Mouse (Mus musculus) heart, embryonic 12.5 days (tissue): Measurements from ENCODE around the gene Rnf123. TPM values are rescaled to one million over a fixed set of nuclear protein-coding genes. Genes with fewer than 3 reads are reported as not detected.

ENCODE experiments used
- ATAC-seq: fragments of 200-750 bp; cut with Nextera tagmentation; 2 replicates; pipeline ENCODE4 v1.8.0; 2017; ENCODE audit warnings: moderate TSS enrichment, moderate library complexity; ENCODE audit not compliant: insufficient number of reproducible peaks, low FRiP score
- H3K27ac ChIP-seq: fragments of 300-500 bp; sonication (generic); 2 replicates; pipeline ENCODE4 v1.5.1; 2016; ENCODE audit warnings: mild to moderate bottlenecking, moderate library complexity; ENCODE audit not compliant: poor library complexity, severe bottlenecking
- H3K27me3 ChIP-seq: fragments of 300-500 bp; sonication (generic); replicated peaks from 2 replicates; pipeline ENCODE4 v1.6.1; 2016; ENCODE audit warnings: mild to moderate bottlenecking, moderate library complexity
- H3K36me3 ChIP-seq: fragments of 300-500 bp; sonication (generic); 2 replicates; pipeline ENCODE4 v1.6.1; 2016; ENCODE audit warnings: mild to moderate bottlenecking, moderate library complexity
- H3K4me1 ChIP-seq: fragments of 300-500 bp; sonication (generic); replicated peaks from 2 replicates; pipeline ENCODE4 v1.6.1; 2016; ENCODE audit warnings: mild to moderate bottlenecking
- H3K4me2 ChIP-seq: fragments of 300-500 bp; sonication (generic); 2 replicates; pipeline ENCODE4 v1.6.1; 2016; ENCODE audit warnings: mild to moderate bottlenecking, moderate library complexity
- H3K4me3 ChIP-seq: fragments of 300-500 bp; sonication (generic); 2 replicates; pipeline ENCODE4 v1.5.1; 2016; ENCODE audit warnings: mild to moderate bottlenecking
- H3K9ac ChIP-seq: fragments of 300-500 bp; sonication (generic); 2 replicates; pipeline ENCODE4 v1.6.1; 2016; ENCODE audit warnings: mild to moderate bottlenecking, moderate library complexity
- H3K9me3 ChIP-seq: fragments of 300-500 bp; sonication (generic); replicated peaks from 2 replicates; pipeline ENCODE4 v1.6.1; 2016; ENCODE audit warnings: mild to moderate bottlenecking, moderate library complexity
- WGBS: fragments of 180-500 bp; shearing (Covaris S2); methylation state at CpG from one replicate; pipeline ENCODE4 v1.1.7; 2016; 5-methylcytosine and 5-hydroxymethylcytosine counted together
- polyA plus RNA-seq: library from polyadenylated mRNA; unstranded; fragments of >200 nt; fragmentation: Nextera tagmentation; extraction: Ambion mirVana; gene quantifications from 2 replicates; pipeline ENCODE4 v1.2.1, GENCODE M21; 2016

Gene Rnf123
- polyA plus RNA-seq, result 32.8 and 37.0 TPM in 2 replicates

DNA sequence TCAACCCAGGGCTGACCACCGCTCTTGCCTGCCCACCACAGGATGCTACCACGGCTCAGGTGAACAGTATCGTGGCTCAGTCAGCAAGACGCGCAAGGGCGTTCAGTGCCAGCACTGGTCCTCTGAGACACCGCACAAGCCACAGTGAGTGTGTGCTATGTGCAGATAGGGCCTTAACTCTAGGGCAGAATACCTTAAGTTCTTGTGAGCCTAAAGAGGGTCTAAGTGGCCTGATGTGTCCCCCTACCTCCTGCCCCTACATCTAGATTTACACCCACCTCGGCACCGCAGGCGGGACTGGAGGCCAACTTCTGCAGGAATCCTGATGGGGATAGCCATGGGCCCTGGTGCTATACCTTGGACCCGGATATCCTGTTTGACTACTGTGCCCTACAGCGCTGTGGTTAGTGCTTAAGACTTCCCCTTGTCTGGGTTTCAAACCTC, at the start of gene Rnf123:
Rnf123 (minus strand) TSS at position 359 of the 444 bp plus-strand sequence.
- H3K4me2 ChIP-seq, result peak within 1 kb of the TSS; percentile 50
- 24% methylated on average over 12 of the region's 12 CpGs for WGBS
- peak within 1 kb of the TSS; percentile 23 for H3K4me3 ChIP-seq
- peaks cover 41% of the 10 kb centered on the region for H3K36me3 ChIP-seq
- H3K27me3 ChIP-seq, result peaks cover 49% of the 10 kb centered on the region
- H3K27ac ChIP-seq, result no peak within 1 kb of the TSS
- peak within 1 kb of the TSS; percentile 13; the same call in 1 of the 2 replicates for H3K9ac ChIP-seq
- no peak for ATAC-seq
- H3K4me1 ChIP-seq, result peaks cover 30% of the 10 kb centered on the region
- H3K9me3 ChIP-seq, result no peaks in the 10 kb centered on the region

GRCm38 (mm10) chr9:108132373-108132772, 49.2 kb upstream of the Rnf123 start:
- no peak for ATAC-seq
- Histone ChIP-seq H3K4me2 (no peak overlapping the region), H3K27me3 (peaks cover 21% of the 10 kb centered on the region; the same call in 1 of the 2 replicates), H3K9me3 (no peaks in the 10 kb centered on the region), H3K4me3 (no peak overlapping the region), H3K9ac (no peak overlapping the region), H3K27ac (no peak overlapping the region), H3K4me1 (peaks cover 21% of the 10 kb centered on the region), H3K36me3 (no peaks in the 10 kb centered on the region)
- 89% methylated on average over 3 of the region's 3 CpGs for WGBS

DNA sequence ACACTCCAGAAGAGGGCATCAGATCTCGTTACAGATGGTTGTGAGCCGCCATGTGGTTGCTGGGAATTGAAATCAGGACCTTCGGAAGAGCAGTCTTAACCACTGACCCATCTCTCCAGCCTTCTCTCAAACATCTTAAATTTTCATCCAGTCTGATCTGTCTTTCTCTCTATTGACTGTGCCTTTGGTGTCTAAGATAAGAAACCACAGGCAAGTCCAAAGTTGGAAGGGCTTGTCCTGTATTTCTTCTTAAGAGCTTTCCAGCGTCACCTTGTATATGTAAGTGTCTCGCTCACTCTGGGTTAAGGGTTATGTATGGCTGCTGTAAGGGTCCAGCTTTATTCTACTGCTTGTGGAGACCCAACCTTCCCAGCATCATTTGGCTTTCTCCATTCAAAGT, 48.4 kb upstream of the Rnf123 start:
- WGBS, result 81% methylated on average over 5 of the region's 5 CpGs
- ATAC-seq, result no peak
- no peak overlapping the region for H3K4me3 ChIP-seq
- peaks cover 12% of the 10 kb centered on the region for H3K4me1 ChIP-seq
- no peak overlapping the region for H3K4me2 ChIP-seq
- peaks cover 21% of the 10 kb centered on the region; the same call in 1 of the 2 replicates for H3K27me3 ChIP-seq
- H3K9me3 ChIP-seq, result no peaks in the 10 kb centered on the region
- no peak overlapping the region for H3K27ac ChIP-seq
- no peaks in the 10 kb centered on the region for H3K36me3 ChIP-seq
- H3K9ac ChIP-seq, result no peak overlapping the region

GRCm38 (mm10) chr9:108129042-108129948, 46.1 kb upstream of the Rnf123 start:
- Histone ChIP-seq H3K27me3 (peaks cover 21% of the 10 kb centered on the region; the same call in 1 of the 2 replicates), H3K9me3 (no peaks in the 10 kb centered on the region), H3K27ac (no peak overlapping the region), H3K4me2 (no peak overlapping the region), H3K4me1 (peaks cover 12% of the 10 kb centered on the region), H3K36me3 (no peaks in the 10 kb centered on the region), H3K4me3 (no peak overlapping the region), H3K9ac (no peak overlapping the region)
- ATAC-seq, result no peak
- WGBS, result 67% methylated on average over 13 of the region's 13 CpGs

- no peak for ATAC-seq
- WGBS, result 66% methylated on average over 11 of the region's 11 CpGs
Observed at GRCm38 (mm10) chr9:108128248-108128647, 45.1 kb upstream of the Rnf123 start.

DNA sequence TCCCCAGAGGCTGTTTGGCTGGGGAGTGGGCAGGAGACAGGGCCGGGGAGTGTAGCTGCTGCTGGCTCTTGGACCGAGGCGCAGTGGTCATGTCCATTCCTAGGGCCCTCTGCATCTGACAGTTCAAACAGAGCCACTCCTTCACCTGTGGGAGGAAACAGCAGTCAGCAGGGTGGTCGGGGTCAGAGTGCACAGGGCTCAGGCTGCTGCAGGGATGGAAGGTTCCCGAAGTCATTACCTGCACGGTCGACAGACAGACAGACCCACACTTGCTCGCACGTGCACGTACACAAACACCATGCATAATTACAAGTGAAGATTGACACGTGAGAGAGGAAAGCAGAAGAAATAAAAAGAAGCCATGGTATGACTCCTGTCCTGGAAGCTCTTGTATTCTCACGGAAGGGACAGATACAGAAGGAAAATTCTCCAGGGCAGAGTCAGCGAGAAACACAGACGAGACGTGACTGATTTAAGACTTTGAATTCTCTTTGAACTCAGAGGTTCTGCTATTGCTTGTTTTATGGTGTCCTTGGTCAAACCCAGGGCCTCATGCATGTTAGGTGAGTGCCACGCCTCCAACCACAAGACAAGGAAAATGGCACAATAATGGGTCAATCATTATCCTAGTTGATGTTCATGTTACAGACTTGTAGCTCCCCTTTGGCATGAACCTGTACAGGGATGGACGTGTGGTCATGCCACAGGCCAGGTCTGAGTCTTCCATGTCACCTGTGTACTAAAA, 43.5 kb upstream of the Rnf123 start:
- peaks cover 12% of the 10 kb centered on the region for H3K4me1 ChIP-seq
- ATAC-seq, result no peak
- H3K36me3 ChIP-seq, result no peaks in the 10 kb centered on the region
- H3K9ac ChIP-seq, result no peak overlapping the region
- peaks cover 17% of the 10 kb centered on the region; the same call in 1 of the 2 replicates for H3K27me3 ChIP-seq
- no peaks in the 10 kb centered on the region for H3K9me3 ChIP-seq
- H3K4me3 ChIP-seq, result no peak overlapping the region
- 81% methylated on average over 17 of the region's 17 CpGs for WGBS
- H3K4me2 ChIP-seq, result no peak overlapping the region
- H3K27ac ChIP-seq, result no peak overlapping the region

More at GRCm38 (mm10) chr9:108128248-108128647, 45.1 kb upstream of the Rnf123 start:
- no peaks in the 10 kb centered on the region for H3K9me3 ChIP-seq
- H3K4me1 ChIP-seq, result peaks cover 12% of the 10 kb centered on the region
- H3K27me3 ChIP-seq, result peaks cover 17% of the 10 kb centered on the region; the same call in 1 of the 2 replicates
- no peak overlapping the region for H3K4me3 ChIP-seq
- H3K4me2 ChIP-seq, result no peak overlapping the region
- H3K27ac ChIP-seq, result no peak overlapping the region
- no peaks in the 10 kb centered on the region for H3K36me3 ChIP-seq
- H3K9ac ChIP-seq, result no peak overlapping the region

DNA sequence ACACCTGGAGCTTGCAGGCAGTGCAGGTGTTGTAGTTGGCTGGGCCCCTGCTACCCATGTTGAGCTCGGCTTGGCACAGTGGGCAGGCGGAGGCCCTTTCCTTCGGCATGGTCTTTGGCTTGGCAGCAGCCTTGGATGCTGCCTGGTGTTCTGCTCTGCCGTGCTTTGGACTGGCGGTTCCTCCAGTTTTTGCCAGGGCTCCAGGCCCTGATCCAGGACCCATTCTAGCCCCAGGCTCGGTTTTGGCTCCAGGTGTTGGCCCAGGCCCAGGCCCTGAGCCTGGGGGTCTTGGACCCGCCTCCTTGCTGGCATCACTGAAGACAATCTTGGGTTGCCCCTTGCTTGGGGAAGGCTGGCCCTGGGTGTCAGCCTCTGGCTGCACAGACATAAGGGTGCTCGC, 42.6 kb upstream of the Rnf123 start:
- H3K27ac ChIP-seq, result no peak overlapping the region
- no peaks in the 10 kb centered on the region for H3K36me3 ChIP-seq
- H3K9me3 ChIP-seq, result no peaks in the 10 kb centered on the region
- 89% methylated on average over 8 of the region's 8 CpGs for WGBS
- no peak overlapping the region for H3K4me3 ChIP-seq
- no peak overlapping the region for H3K4me2 ChIP-seq
- no peak for ATAC-seq
- peaks cover 17% of the 10 kb centered on the region; the same call in 1 of the 2 replicates for H3K27me3 ChIP-seq
- H3K4me1 ChIP-seq, result peaks cover 14% of the 10 kb centered on the region
- no peak overlapping the region for H3K9ac ChIP-seq

GRCm38 (mm10) chr9:108123916-108124315, 40.8 kb upstream of the Rnf123 start:
- H3K27ac ChIP-seq, result no peak overlapping the region
- no peaks in the 10 kb centered on the region for H3K9me3 ChIP-seq
- 70% methylated on average over 4 of the region's 4 CpGs for WGBS
- no peak overlapping the region for H3K9ac ChIP-seq
- no peak for ATAC-seq
- H3K4me3 ChIP-seq, result no peak overlapping the region
- peaks cover 27% of the 10 kb centered on the region for H3K4me1 ChIP-seq
- H3K36me3 ChIP-seq, result no peaks in the 10 kb centered on the region
- 0 out of 2 replicates have a peak, but pooled peaks cover 4% of the 10 kb centered on the region for H3K27me3 ChIP-seq
- H3K4me2 ChIP-seq, result no peak overlapping the region

DNA sequence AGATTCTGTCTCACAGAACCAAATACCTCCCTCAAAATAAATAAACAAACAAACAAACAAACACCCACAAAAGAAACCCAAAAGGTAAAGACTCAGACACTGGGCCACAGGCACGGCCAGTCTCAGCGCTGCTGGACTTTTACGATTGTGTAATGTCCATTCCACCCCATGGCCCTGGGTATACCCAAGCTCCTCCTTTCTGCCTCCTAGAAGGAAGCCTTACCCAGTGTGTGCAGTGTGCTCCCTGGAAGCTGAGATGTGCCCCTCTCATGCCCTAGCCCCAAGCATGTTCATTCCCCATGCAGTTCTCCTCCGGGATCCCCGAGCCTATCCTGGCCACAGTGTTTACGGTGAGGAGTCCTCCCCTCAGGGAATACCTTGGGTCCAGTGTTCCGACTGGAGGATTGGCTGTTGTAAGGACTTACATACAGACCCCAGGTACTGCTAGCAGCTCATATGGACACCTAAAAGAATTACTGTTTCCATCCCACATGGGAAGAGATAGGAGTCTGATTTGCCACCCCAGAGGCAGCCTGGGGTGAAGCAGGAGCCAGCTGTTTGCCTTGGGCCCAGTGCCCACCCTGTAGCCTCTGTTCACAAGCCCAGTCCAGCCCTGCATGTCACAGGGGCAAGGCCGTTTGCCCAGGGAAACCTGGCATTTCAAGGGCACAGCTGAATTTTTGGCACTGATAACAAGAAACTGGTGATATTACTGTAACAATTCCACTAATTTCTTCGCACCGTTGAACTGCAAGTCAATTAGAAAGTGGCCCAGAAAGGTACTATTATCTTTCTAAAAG, 38.2 kb upstream of the Rnf123 start:
- WGBS, result 85% methylated on average over 10 of the region's 10 CpGs
- no peak for ATAC-seq
- no peak overlapping the region for H3K4me2 ChIP-seq
- H3K27me3 ChIP-seq, result 0 out of 2 replicates have a peak, but pooled peaks cover 5% of the 10 kb centered on the region
- no peaks in the 10 kb centered on the region for H3K9me3 ChIP-seq
- no peak overlapping the region for H3K27ac ChIP-seq
- H3K36me3 ChIP-seq, result no peaks in the 10 kb centered on the region
- H3K4me3 ChIP-seq, result no peak overlapping the region
- no peak overlapping the region for H3K9ac ChIP-seq
- peaks cover 23% of the 10 kb centered on the region for H3K4me1 ChIP-seq

- WGBS, result 91% methylated on average over 8 of the region's 8 CpGs
Observed at GRCm38 (mm10) chr9:108120671-108121070, 37.5 kb upstream of the Rnf123 start.

More at GRCm38 (mm10) chr9:108120671-108121070, 37.5 kb upstream of the Rnf123 start:
- no peaks in the 10 kb centered on the region for H3K36me3 ChIP-seq
- H3K9ac ChIP-seq, result no peak overlapping the region
- peak overlapping the region; percentile 90; the same call in 1 of the 2 replicates for H3K27ac ChIP-seq
- no peak overlapping the region for H3K4me2 ChIP-seq
- no peak for ATAC-seq
- H3K27me3 ChIP-seq, result peaks cover 8% of the 10 kb centered on the region
- H3K4me1 ChIP-seq, result peaks cover 23% of the 10 kb centered on the region
- H3K9me3 ChIP-seq, result no peaks in the 10 kb centered on the region
- no peak overlapping the region for H3K4me3 ChIP-seq
